Mouse (Mus musculus) C2C12 (cell line): ENCODE results near the gene 2010111I01Rik.
"Not testable (repeated sequence)": the region's sequence is repeated elsewhere in the genome, so short reads cannot be mapped to it uniquely, and the experiment has no call there.

ENCODE experiments used
- CEBPB ChIP-seq: IDR thresholded peaks from one replicate; pipeline ENCODE4 v1.6.1; 2011; ENCODE audit warnings: low read depth, mild to moderate bottlenecking, control low read depth, moderate library complexity
- CTCF ChIP-seq: IDR thresholded peaks from one replicate; pipeline ENCODE4 v1.5.1; 2011; ENCODE audit not compliant: control insufficient read depth, insufficient read depth, insufficient read length
- MYOD1 ChIP-seq: IDR thresholded peaks from one replicate; pipeline ENCODE4 v1.6.1; 2011; ENCODE audit warnings: low read depth; ENCODE audit not compliant: control insufficient read depth, insufficient read length
- MYOG ChIP-seq: IDR thresholded peaks from one replicate; pipeline ENCODE4 v1.6.1; 2011; ENCODE audit not compliant: control insufficient read depth, insufficient read length; ENCODE audit errors: extremely low read depth

DNA sequence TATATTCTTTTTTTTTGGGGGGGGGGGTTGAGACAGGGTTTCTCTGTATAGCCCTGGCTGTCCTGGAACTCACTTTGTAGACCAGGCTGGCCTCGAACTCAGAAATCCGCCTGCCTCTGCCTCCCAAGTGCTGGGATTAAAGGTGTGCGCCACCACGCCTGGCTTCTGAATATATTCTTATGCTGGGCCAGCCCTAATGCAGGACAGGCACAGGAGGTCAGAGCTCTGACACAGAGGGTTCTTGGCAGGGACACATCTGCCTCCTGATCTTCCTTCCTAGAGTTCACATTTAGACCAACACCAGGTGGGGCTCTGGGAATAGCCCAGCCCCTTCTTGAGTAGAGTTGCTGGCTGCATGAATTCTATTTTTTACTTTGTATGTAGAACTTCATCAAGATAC lies 350.4 kb downstream of the 2010111I01Rik start:
- TF ChIP-seq CTCF, MYOG, CEBPB, MYOD1: not testable (repeated sequence)
